In the genomic region with DNA sequence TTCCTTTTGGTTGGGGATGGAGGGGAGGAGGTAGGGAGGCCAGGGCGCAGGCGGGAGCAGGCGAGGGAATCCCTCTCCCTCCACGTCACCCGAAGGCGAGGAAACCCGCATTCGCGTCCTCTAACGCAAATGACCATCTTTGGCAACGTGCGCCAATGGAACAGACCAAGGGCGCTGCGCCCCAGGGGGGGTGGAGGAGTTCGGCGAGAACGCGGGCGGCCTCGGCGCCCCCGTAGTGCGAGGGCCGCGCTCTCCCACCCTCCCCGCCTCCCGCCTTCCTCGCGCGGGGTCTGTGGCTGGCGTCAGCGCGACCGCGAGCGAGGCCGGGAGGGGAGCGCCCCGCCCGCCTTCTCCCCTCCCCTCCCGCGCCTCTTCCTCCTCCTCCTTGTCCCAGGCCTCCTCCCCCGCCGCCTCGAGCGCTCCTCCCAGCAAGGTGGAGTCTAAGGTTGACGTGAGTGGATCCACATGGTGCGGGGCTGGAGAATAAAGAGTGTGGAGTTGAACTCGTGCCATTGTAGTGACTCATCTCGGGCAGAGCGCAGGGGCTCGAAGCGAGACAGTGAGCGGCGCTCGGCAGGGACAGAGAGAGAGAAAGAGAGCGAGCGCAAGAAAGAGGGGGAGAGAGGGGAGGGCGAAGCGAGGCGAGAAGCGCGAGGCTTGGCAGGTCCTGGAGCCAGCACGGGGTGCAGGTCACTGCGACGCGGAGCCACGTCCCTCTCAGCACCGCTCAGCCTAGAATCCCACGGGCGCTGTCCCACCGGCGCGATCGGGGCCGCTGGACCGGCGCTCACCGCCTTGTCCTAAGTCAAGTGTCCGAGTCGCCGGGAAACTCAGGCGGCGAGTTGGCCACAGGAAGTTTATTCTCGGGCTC, we compare ENCODE assay signal across 8 mouse cellular contexts. TPM values are rescaled to one million over a fixed set of nuclear protein-coding genes. Genes with fewer than 3 reads are reported as not detected.
DNase-seq lines count a peak whose midpoint lies in the region; ATAC-seq and TF ChIP-seq lines count a peak whose summit lies in the region.

A gene (plus strand): TSS at position 466 of the 871 bp plus-strand sequence.

- peak; percentile 82 for DNase-seq in WW6 (ENCODE audit: low read depth, low spot score)
- DNase-seq in cerebellum, postnatal 36 days, result peak; percentile 94
- peak; percentile 97 for DNase-seq in gastrocnemius, adult 2 months
- peak; percentile 92 to 95 for DNase-seq in left cerebral cortex, adult 18-20 months (ENCODE audit: low spot score in 2 of 2)
- peak; percentile 97 to 98 for DNase-seq in lung, postnatal 4 days
- DNase-seq in retina, postnatal 7 days (ENCODE audit: low read depth, low spot score), result peak; percentile 51
- peak; percentile 92 to 97 for DNase-seq in urinary bladder, adult 18-20 months (ENCODE audit: low spot score in 2 of 2)

- intact Hi-C loops in gastrocnemius, adult 2 months (cut with DNase I), result loop anchor here (2.0 to 5.0 kb wide), 4 partner anchors 31 to 523 kb away; no protein-coding TSS in a partner anchor

- peak within 1 kb of the TSS; percentile 90 for H3K4me3 ChIP-seq in gastrocnemius, adult 2 months
- H3K4me3 ChIP-seq in hindbrain, embryonic 16.5 days (ENCODE audit: low read length), result peak within 1 kb of the TSS; percentile 70

- H3K9ac ChIP-seq in hindbrain, embryonic 16.5 days (ENCODE audit: low read depth, low read length), result peak within 1 kb of the TSS; percentile 82

- 0% methylated on average over 71 of the region's 85 CpGs for WGBS in hindbrain, embryonic 16.5 days

- peaks cover 19% of the 10 kb centered on the region for H3K27me3 ChIP-seq in hindbrain, embryonic 16.5 days (replicated peaks; ENCODE audit: control insufficient read depth, insufficient read depth, low read length)

- TF ChIP-seq CTCF in gastrocnemius, adult 2 months (IDR thresholded peaks at IDR 0.05), result no peak

- H3K36me3 ChIP-seq in hindbrain, embryonic 16.5 days (ENCODE audit: control insufficient read depth, insufficient read depth, low read length), result no peaks in the 10 kb centered on the region

- ATAC-seq in hindbrain, embryonic 16.5 days, result peak; percentile 90

- H3K27ac ChIP-seq in gastrocnemius, adult 2 months, result peak within 1 kb of the TSS; percentile 99
- peak within 1 kb of the TSS; percentile 85 for H3K27ac ChIP-seq in hindbrain, embryonic 16.5 days (ENCODE audit: low read depth, low read length)

- peak within 1 kb of the TSS; percentile 96 for H3K4me2 ChIP-seq in hindbrain, embryonic 16.5 days (ENCODE audit: low read length)

- no peaks in the 10 kb centered on the region for H3K9me3 ChIP-seq in hindbrain, embryonic 16.5 days (ENCODE audit: control insufficient read depth, low read length)

- H3K4me1 ChIP-seq in hindbrain, embryonic 16.5 days (ENCODE audit: control insufficient read depth, insufficient read depth, low read depth, low read length), result peaks cover 22% of the 10 kb centered on the region

RNA-seq across cellular contexts. Expression of the gene that starts here (rescaled TPM):
- 10 to 100 TPM; 12.8 to 14.9 TPM for total RNA-seq in gastrocnemius, adult 2 months (2021)
- polyA plus RNA-seq in hindbrain, embryonic 16.5 days (2015; fragmentation: Nextera tagmentation; extraction: Ambion mirVana), result 0.70 and 0.85 TPM in 2 replicates
- 10 to 100 TPM; 42.4 to 87.8 TPM for total RNA-seq in left cerebral cortex, adult 18-20 months (2021)

Comparison
In these comparisons a context has a peak if more than half of its experiments do, and no peak if none do; other contexts are left out.
1. Peak in every context shown above with its lines: DNase-seq, ATAC-seq, H3K4me3 ChIP-seq and H3K27ac ChIP-seq.
2. Peak in ATAC-seq, H3K4me3 ChIP-seq, H3K27ac ChIP-seq, H3K9ac ChIP-seq and H3K4me2 ChIP-seq in hindbrain, embryonic 16.5 days; RNA of the gene not detected or under 1 TPM.